Mouse (Mus musculus): Measurements from ENCODE around the gene Txndc2. TPM values are rescaled to one million over a fixed set of nuclear protein-coding genes. Genes with fewer than 3 reads are reported as not detected.

The Txndc2 gene
- polyA plus RNA-seq, 2 experiments: not detected

GRCm38 (mm10) chr17:65604892-65605291, 37.1 kb downstream of the Txndc2 start:
- Histone ChIP-seq H3K4me2 (ENCODE audit: low read depth) (no peak overlapping the region), H3K9me3 (ENCODE audit: control insufficient read depth, low read length) (no peaks in the 10 kb centered on the region), H3K4me3 (ENCODE audit: insufficient read depth in 1 of 2, low read depth in 2 of 2, low read length in 2 of 2) (no peak overlapping the region), H3K27me3 (ENCODE audit: control insufficient read depth, insufficient read depth, low read length) (no peaks in the 10 kb centered on the region), H3K36me3 (replicated peaks; ENCODE audit: control insufficient read depth, insufficient read depth, low read depth) (no peaks in the 10 kb centered on the region; the same call in 1 of the 2 replicates), H3K4me1 (replicated peaks; ENCODE audit: control insufficient read depth in 2 of 2, insufficient read depth in 2 of 2, low read length in 1 of 2) (peaks cover 50 to 61% of the 10 kb centered on the region in 2 experiments), H3K9ac (replicated peaks) (no peak overlapping the region), H3K27ac (no peak overlapping the region)
- ATAC-seq (ENCODE audit: insufficient read depth) (no peak), DNase-seq (ENCODE audit: low read depth in 3 of 3, low spot score in 3 of 3) (no peak)
- TF ChIP-seq CTCF (IDR thresholded peaks at IDR 0.05; ENCODE audit: low read depth) (no peak), EP300 (IDR thresholded peaks at IDR 0.05; ENCODE audit: low read depth) (no peak)

DNA sequence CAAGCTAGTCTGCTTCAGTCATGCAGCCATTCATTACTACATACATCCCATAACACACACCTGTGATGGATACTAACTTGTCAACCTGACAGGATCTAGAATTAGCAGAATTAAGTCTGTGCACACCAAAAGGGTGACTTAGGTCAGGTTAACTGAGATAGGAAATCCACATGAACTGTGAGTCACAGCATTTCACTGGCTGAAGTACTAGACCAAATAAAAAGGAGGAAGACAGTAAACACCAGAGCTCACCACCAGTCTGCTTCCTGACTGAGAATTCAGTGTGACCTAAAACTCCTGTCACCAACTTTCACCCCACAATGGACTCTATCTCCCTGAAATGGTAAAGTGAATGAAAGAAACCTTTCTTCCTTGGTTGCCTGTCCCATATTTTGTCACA, 37.7 kb downstream of the Txndc2 start:
- Histone ChIP-seq H3K27me3 (ENCODE audit: control insufficient read depth, insufficient read depth, low read length) (no peaks in the 10 kb centered on the region), H3K27ac (peak overlapping the region; percentile 15), H3K4me1 (replicated peaks; ENCODE audit: control insufficient read depth in 2 of 2, insufficient read depth in 2 of 2, low read length in 1 of 2) (peaks cover 46 to 57% of the 10 kb centered on the region in 2 experiments), H3K36me3 (replicated peaks; ENCODE audit: control insufficient read depth, insufficient read depth, low read depth) (no peaks in the 10 kb centered on the region), H3K4me3 (ENCODE audit: insufficient read depth in 1 of 2, low read depth in 2 of 2, low read length in 2 of 2) (no peak overlapping the region), H3K9ac (replicated peaks) (no peak overlapping the region), H3K9me3 (ENCODE audit: control insufficient read depth, low read length) (no peaks in the 10 kb centered on the region), H3K4me2 (ENCODE audit: low read depth) (no peak overlapping the region)
- DNase-seq (ENCODE audit: low read depth in 3 of 3, low spot score in 3 of 3) (no peak), ATAC-seq (ENCODE audit: insufficient read depth) (no peak)
- TF ChIP-seq EP300 (IDR thresholded peaks at IDR 0.05; ENCODE audit: low read depth) (no peak), CTCF (IDR thresholded peaks at IDR 0.05; ENCODE audit: low read depth) (no peak)

GRCm38 (mm10) chr17:65597857-65598486, 44.0 kb downstream of the Txndc2 start:
- Histone ChIP-seq H3K27me3 (ENCODE audit: control insufficient read depth, insufficient read depth, low read length) (no peaks in the 10 kb centered on the region), H3K4me2 (ENCODE audit: low read depth) (no peak overlapping the region), H3K27ac (no peak overlapping the region), H3K9ac (replicated peaks) (no peak overlapping the region), H3K4me3 (ENCODE audit: insufficient read depth in 1 of 2, low read depth in 2 of 2, low read length in 2 of 2) (no peak overlapping the region), H3K36me3 (replicated peaks; ENCODE audit: control insufficient read depth, insufficient read depth, low read depth) (peaks cover under 1% of the 10 kb centered on the region), H3K9me3 (ENCODE audit: control insufficient read depth, low read length) (no peaks in the 10 kb centered on the region), H3K4me1 (replicated peaks; ENCODE audit: control insufficient read depth in 2 of 2, insufficient read depth in 2 of 2, low read length in 1 of 2) (peaks cover 10 to 15% of the 10 kb centered on the region in 2 experiments)
- no peak for TF ChIP-seq EP300 (IDR thresholded peaks at IDR 0.05; ENCODE audit: low read depth)
- TF ChIP-seq CTCF (IDR thresholded peaks at IDR 0.05; ENCODE audit: low read depth): no peak
- WGBS (ENCODE audit: insufficient replicate concordance): 61% methylated on average over 3 of the region's 3 CpGs
- DNase-seq (ENCODE audit: low read depth in 3 of 3, low spot score in 3 of 3) (no peak), ATAC-seq (ENCODE audit: insufficient read depth) (peak; percentile 41; the same call in 1 of the 2 replicates)

DNA sequence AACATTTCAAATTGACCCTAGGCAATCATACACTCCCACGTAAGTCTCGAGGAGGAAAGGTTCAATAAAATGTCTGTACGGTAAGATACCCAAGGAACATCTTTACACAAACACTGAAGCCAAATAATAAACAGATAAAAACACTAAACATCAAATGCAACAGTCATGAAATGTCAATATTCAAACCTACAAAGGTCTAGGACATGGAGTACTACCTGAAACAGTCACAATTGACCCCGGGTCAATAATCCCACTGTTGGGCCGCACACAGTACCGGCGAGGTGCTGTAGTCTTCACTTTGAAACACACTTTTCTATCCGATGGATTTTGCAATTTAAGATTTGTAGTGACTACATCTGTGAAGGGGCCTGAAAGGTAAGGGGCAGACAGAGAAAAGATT, 47.3 kb downstream of the Txndc2 start:
- no peak overlapping the region for H3K4me2 ChIP-seq (ENCODE audit: low read depth)
- DNase-seq (ENCODE audit: low read depth in 3 of 3, low spot score in 3 of 3): no peak
- TF ChIP-seq EP300 (IDR thresholded peaks at IDR 0.05; ENCODE audit: low read depth): no peak
- TF ChIP-seq CTCF (IDR thresholded peaks at IDR 0.05; ENCODE audit: low read depth): no peak
- no peak for ATAC-seq (ENCODE audit: insufficient read depth)
- H3K27me3 ChIP-seq (ENCODE audit: control insufficient read depth, insufficient read depth, low read length): no peaks in the 10 kb centered on the region
- H3K4me3 ChIP-seq (ENCODE audit: insufficient read depth in 1 of 2, low read depth in 2 of 2, low read length in 2 of 2): no peak overlapping the region
- H3K27ac ChIP-seq: no peak overlapping the region
- H3K4me1 ChIP-seq (replicated peaks; ENCODE audit: control insufficient read depth in 2 of 2, insufficient read depth in 2 of 2, low read length in 1 of 2): peaks cover 7 to 15% of the 10 kb centered on the region in 2 experiments
- peaks cover 13% of the 10 kb centered on the region for H3K36me3 ChIP-seq (replicated peaks; ENCODE audit: control insufficient read depth, insufficient read depth, low read depth)
- H3K9ac ChIP-seq (replicated peaks): no peak overlapping the region
- H3K9me3 ChIP-seq (ENCODE audit: control insufficient read depth, low read length): no peaks in the 10 kb centered on the region
- 73% methylated on average over 8 of the region's 8 CpGs for WGBS (ENCODE audit: insufficient replicate concordance)

Other genes starting within 250 kb of the Txndc2 start
- not detected in 2 replicates for gene Tmem232, start 101.4 kb downstream of the Txndc2 start, polyA plus RNA-seq (2012; rRNA removed)
- not detected in 2 replicates for gene Tmem232, start 101.4 kb downstream of the Txndc2 start, polyA plus RNA-seq (2014; fragmentation: Nextera tagmentation; extraction: Ambion mirVana)
- gene Vapa, start 28.6 kb downstream of the Txndc2 start, polyA plus RNA-seq (2012; rRNA removed): 9.0 and 17.1 TPM in 2 replicates
- 60.6 and 62.9 TPM in 2 replicates for gene Vapa, start 28.6 kb downstream of the Txndc2 start, polyA plus RNA-seq (2014; fragmentation: Nextera tagmentation; extraction: Ambion mirVana)
- 2.0 and 2.7 TPM in 2 replicates for gene Rab31, start 130.6 kb upstream of the Txndc2 start, polyA plus RNA-seq (2012; rRNA removed)
- gene Rab31, start 130.6 kb upstream of the Txndc2 start, polyA plus RNA-seq (2014; fragmentation: Nextera tagmentation; extraction: Ambion mirVana): 5.0 and 5.3 TPM in 2 replicates
- gene Ppp4r1, start 140.4 kb upstream of the Txndc2 start, polyA plus RNA-seq (2012; rRNA removed): 8.7 and 11.1 TPM in 2 replicates
- gene Ppp4r1, start 140.4 kb upstream of the Txndc2 start, polyA plus RNA-seq (2014; fragmentation: Nextera tagmentation; extraction: Ambion mirVana): 6.7 and 8.0 TPM in 2 replicates
- 11.0 and 15.7 TPM in 2 replicates for gene Ralbp1, start 243.6 kb upstream of the Txndc2 start, polyA plus RNA-seq (2012; rRNA removed)
- gene Ralbp1, start 243.6 kb upstream of the Txndc2 start, polyA plus RNA-seq (2014; fragmentation: Nextera tagmentation; extraction: Ambion mirVana): 36.0 and 38.1 TPM in 2 replicates